Mouse (Mus musculus) cortical plate, adult 2 months (tissue): ENCODE measurements around the gene Trim38.

Experiments
- CTCF ChIP-seq: fragments of 200-500 bp; IDR thresholded peaks from 2 replicates; pipeline ENCODE4 v1.5.1; 2011; ENCODE audit warnings: mild to moderate bottlenecking, control low read depth, low read length; ENCODE audit not compliant: insufficient read depth; ENCODE audit errors: extremely low read depth
- POLR2A ChIP-seq: fragments of 200-500 bp; IDR thresholded peaks from 2 replicates; pipeline ENCODE4 v1.6.1; 2011; ENCODE audit warnings: mild to moderate bottlenecking, low read length, control low read depth; ENCODE audit not compliant: insufficient read depth; ENCODE audit errors: extremely low read depth

- TF ChIP-seq CTCF (no peak), POLR2A (no peak)
Measured at GRCm38 (mm10) chr13:23745381-23746161, 24.1 kb upstream of the Trim38 start, which contains the start of gene Hist1h3c.
